Comparison of ENCODE assay signal across 9 mouse cellular contexts in the genomic region with DNA sequence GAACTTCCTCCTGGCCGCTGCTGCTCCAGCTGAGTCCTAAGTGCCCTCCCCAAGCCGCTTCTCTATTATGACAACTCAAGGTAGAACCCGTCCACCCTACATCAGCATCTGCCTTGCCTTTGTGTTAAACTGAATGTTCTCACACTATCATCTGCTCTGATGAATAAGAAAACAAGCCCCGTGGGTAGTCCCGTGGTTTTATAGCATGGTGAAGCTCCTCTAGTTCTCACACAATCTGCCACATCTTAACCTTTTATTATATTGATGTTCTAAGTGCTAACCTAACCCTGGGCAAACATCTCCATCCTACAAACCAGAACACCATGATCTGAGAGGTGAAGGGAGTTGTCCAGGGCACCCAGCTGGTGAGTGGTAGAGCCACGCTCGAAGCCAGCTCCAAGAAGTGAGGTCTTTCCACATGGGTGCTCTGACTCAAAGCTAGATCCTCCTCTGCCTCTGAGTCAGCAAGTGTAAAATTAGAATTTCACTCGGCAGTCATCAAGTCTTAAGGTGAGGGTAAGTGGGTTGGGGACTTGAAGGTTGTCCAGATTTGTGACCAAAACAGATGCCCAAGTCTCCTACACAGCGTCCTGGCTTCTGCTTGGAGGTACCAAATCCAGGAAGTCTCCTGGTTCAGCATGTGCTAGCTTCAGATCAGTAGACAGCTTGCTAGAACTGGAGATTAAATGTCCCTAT. TPM values are rescaled to one million over a fixed set of nuclear protein-coding genes. Genes with fewer than 3 reads are reported as not detected.
DNase-seq lines count a peak whose midpoint lies in the region; ATAC-seq and TF ChIP-seq lines count a peak whose summit lies in the region.
"Had no signal": no experiment of that assay in that cellular context is flagged by ENCODE, and none has a peak within 500 bp of the region (broad histone marks: within the 10 kb centered on the region; RNA-seq: fewer than 3 reads in every experiment).

No protein-coding gene starts in this region.

- no peak overlapping the region for H3K9ac ChIP-seq in lung, embryonic 14.5 days
- H3K9ac ChIP-seq: embryonic facial prominence, embryonic 12.5 days had no signal

- 84% methylated on average over 9 of the region's 9 CpGs for WGBS in lung, embryonic 14.5 days
- WGBS in hindbrain, embryonic 10.5 days: 84% methylated on average over 9 of the region's 9 CpGs

- DNase-seq in frontal cortex, adult 2 months (ENCODE audit: extremely low spot score in 1 of 2, low spot score in 1 of 2): peak; percentile 81 to 85
- no peak for DNase-seq in frontal cortex, postnatal 14 days (ENCODE audit: low spot score in 2 of 2)
- no peak for DNase-seq in lung, embryonic 14.5 days
- no peak for DNase-seq in lung, postnatal 36 days
- DNase-seq in hindbrain, embryonic 10.5 days (ENCODE audit: low spot score): no peak
- DNase-seq in natural killer cell, adult 2 months (ENCODE audit: low spot score in 2 of 2): peak; percentile 60 to 69
- no peak for DNase-seq in cerebellum, postnatal 36 days
- DNase-seq in thymus, postnatal 0 days (ENCODE audit: low spot score): no peak

- no peaks in the 10 kb centered on the region for H3K36me3 ChIP-seq in lung, embryonic 14.5 days (ENCODE audit: insufficient read depth)
- H3K36me3 ChIP-seq in hindbrain, embryonic 10.5 days: no peaks in the 10 kb centered on the region
- H3K36me3 ChIP-seq: embryonic facial prominence, embryonic 12.5 days had no signal

- no peaks in the 10 kb centered on the region for H3K9me3 ChIP-seq in lung, embryonic 14.5 days (ENCODE audit: low read depth, low read length)
- no peaks in the 10 kb centered on the region for H3K9me3 ChIP-seq in hindbrain, embryonic 10.5 days
- H3K9me3 ChIP-seq: embryonic facial prominence, embryonic 12.5 days had no signal

- TF ChIP-seq CTCF in lung, embryonic 14.5 days (IDR thresholded peaks at IDR 0.05; ENCODE audit: low read depth): no peak

- peak overlapping the region; percentile 86 for H3K27ac ChIP-seq in lung, embryonic 14.5 days (ENCODE audit: low read depth)
- H3K27ac ChIP-seq in hindbrain, embryonic 10.5 days: peak overlapping the region; percentile 86

- no peak overlapping the region for H3K4me3 ChIP-seq in lung, embryonic 14.5 days (ENCODE audit: low read depth, low read length)
- no peak overlapping the region for H3K4me3 ChIP-seq in hindbrain, embryonic 10.5 days
- H3K4me3 ChIP-seq: embryonic facial prominence, embryonic 12.5 days had no signal

- H3K4me1 ChIP-seq in lung, embryonic 14.5 days (ENCODE audit: insufficient read depth): peaks cover 49% of the 10 kb centered on the region
- peaks cover 59% of the 10 kb centered on the region for H3K4me1 ChIP-seq in hindbrain, embryonic 10.5 days (replicated peaks)

- H3K4me2 ChIP-seq in lung, embryonic 14.5 days: no peak overlapping the region
- H3K4me2 ChIP-seq: embryonic facial prominence, embryonic 12.5 days had no signal

- H3K27me3 ChIP-seq in lung, embryonic 14.5 days (ENCODE audit: insufficient read depth, low read length): no peaks in the 10 kb centered on the region
- H3K27me3 ChIP-seq in hindbrain, embryonic 10.5 days (ENCODE audit: insufficient read depth, poor library complexity, severe bottlenecking): 0 out of 2 replicates have a peak, but pooled peaks cover 3% of the 10 kb centered on the region
- H3K27me3 ChIP-seq: embryonic facial prominence, embryonic 12.5 days had no signal

- peak; percentile 6 for ATAC-seq in lung, embryonic 14.5 days (ENCODE audit: insufficient read depth)

RNA-seq across cellular contexts. Expression of a gene that starts 48.4 kb away (rescaled TPM):
- 33.2 and 37.6 TPM in 2 replicates for polyA plus RNA-seq in frontal cortex, adult 2 months (2012; rRNA removed)
- polyA plus RNA-seq in lung, embryonic 14.5 days (2014; fragmentation: Nextera tagmentation; extraction: Ambion mirVana): 14.6 and 15.1 TPM in 2 replicates
- 4.1 and 7.0 TPM in 2 replicates for polyA plus RNA-seq in hindbrain, embryonic 10.5 days (2016; fragmentation: Nextera tagmentation; extraction: Ambion mirVana)
- polyA plus RNA-seq in thymus, postnatal 0 days (2015; fragmentation: Nextera tagmentation; extraction: Ambion mirVana): 6.4 and 10.8 TPM in 2 replicates

Comparison
In these comparisons a context has a peak if more than half of its experiments do, and no peak if none do; other contexts are left out.
1. DNase-seq: peak in frontal cortex, adult 2 months (2 of 2) and natural killer cell, adult 2 months (2 of 2); none in frontal cortex, postnatal 14 days (0 of 2), lung, embryonic 14.5 days (single experiment), lung, postnatal 36 days (single experiment), hindbrain, embryonic 10.5 days (single experiment), cerebellum, postnatal 36 days (0 of 2) and thymus, postnatal 0 days (single experiment).